Mouse (Mus musculus): ENCODE results near the gene Tdrd9.

Gene Tdrd9

DNA sequence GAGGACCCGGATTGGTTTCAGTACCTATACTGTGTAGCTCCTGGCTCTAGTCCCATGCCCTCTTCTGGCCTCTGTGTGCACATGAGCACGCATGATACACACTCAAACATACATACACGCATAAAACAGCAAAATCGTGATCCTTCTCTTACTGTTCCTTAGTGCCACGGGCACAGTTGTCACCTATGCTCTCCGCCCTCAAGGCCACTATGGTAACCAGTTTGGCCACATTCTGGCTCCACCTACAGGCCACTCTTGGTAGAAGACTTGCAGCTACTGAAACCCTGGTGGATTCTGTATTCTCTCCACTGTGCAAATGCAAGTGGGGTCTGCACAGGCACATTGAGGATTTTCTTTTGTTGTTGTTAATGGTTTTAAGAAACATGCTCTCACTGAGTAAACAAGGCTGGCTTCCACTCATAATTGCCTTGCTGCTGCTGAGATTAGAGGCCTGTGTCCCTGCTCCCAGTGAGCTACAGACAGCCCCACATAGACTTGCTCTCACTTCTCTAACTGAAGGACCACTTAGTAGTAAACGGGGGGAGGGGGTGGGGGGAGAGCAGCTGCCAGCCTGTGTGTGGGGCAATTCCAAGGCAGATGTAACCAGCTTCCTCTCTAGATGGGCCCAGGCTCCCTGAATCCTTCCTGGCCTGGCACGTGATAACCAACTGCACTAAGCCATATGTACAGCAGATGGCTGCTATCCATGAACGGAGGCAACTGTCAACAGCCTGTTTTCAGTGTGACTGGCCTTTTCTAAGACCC is 13.1 kb upstream of the Tdrd9 start:
- no peak for DNase-seq (ENCODE audit: low read depth, low spot score)

DNA sequence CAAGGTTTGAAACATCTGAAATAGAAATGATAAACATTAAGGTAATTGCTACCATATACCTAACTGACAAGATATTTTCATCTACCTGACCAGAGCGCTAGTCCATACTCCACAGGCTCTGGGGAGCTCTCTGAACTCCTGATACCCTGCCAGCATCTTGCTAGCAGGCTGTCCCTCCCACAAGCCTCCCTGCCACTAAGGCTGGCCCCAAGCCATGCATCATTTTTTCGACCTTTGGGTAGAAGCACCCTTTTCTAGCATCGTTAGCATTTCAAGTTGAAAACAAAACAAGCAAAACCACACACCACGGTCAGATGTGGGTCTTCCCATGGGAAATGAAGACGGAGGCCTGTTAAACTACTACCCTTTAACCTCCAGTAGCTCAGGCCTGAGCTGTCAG is 8.0 kb upstream of the Tdrd9 start:
- no peak for DNase-seq (ENCODE audit: low read depth, low spot score)

DNA sequence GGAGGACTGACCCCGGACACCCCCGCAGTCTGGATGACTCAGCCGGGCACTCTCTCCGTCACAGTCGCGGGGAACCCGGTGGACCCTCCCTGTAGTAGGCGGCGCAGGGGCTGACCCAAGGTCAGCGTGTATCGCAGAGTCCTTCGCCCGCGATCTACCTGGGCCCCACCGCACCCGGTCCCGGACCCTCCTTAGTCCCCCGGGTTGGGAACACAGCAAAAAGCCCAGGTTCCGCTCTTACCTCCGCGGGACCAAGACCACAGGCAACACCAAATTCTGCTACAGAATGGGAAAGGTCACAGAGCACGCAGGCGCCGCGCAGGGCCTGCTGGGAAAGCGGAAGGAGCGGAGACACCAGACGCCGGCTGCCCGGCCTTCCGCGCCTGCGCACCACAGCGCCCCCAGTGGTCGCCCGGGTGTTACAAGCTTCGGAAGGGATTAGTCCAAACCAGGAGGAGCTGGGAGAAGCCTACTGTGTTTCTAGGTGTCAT is 4.6 kb upstream of the Tdrd9 start, which contains the start of gene Atp5mpl:
TSS of gene Atp5mpl (minus strand) at position 295 of the 491 bp plus-strand sequence.
- DNase-seq (ENCODE audit: low read depth, low spot score): peak; percentile 93

DNA sequence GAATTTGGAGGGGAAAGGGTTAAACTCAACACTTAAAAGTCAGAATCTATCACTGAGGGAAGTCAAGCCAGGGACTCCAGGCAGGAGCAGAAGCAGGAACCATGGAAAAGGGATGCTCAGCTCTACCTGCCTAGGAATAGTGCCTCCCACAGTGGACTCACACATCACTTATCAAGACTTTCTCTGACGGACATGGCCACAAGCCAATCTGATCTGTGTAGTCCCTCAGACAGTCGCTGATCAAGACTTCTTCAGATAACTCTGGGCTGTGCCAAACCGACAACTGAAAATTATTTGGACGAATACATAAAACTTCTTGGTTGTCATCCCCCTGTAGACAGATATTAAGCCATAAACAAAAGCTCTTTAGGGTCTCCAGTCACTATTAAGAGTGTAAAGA is 1.3 kb upstream of the Tdrd9 start:
- DNase-seq (ENCODE audit: low read depth, low spot score): no peak

DNA sequence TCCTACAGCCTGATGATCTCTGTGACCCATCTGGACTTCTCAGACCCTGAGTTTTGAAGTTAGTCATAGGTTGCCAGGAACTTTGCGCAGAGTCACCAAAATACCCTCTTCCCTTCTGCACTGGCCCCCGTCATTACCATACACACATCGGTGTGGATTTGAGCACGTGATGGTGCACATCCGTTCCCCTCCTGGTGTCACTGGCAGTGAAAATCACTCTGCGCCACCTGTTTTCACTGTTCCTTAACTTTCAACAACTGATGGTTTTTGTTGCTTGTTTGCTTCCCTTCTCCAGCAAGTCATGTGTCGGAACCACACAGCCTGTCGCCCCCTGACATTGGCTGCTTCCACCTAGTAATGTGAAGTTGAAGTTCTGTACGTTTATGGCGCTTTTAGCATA is 1.1 kb downstream of the Tdrd9 start:
- DNase-seq (ENCODE audit: low read depth, low spot score): no peak

DNA sequence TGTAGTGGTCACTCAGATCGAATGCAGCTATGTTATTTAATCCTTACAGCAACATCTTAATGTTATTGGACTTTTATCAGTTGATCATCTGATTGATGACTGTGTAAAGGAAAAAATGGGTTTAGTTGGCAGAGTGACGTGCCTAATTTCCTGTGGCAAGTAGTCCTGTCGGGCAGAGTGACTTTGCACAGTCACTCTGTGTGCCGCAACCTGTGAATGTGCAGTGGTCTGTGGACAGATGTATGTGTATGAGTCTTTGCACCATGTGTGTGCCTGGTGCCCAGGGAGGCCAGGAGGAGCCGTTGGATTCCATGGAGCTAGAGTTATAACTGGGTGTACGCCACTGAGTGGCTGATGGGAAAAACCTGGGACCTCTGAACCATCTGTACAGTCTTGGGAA is 3.2 kb downstream of the Tdrd9 start:
- no peak for DNase-seq (ENCODE audit: low read depth, low spot score)

DNA sequence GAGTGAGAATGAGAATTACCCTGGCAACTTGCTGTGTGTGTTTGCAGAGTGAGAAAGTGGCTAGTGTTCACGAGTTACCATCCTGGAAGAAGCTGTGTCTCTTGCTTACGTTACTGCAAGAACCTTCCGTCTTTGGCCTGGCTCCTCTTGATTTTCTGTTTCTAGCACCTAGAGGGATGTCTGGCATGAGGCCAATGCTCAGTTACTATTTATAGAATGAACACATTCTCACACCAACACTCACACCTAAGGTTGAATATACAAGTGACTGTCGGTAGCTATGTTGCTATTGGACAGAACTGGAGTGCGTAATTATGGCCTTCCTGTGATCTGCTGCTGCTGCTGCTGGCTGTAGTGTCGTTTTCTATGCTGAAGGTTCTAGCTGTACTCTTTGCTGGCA is 5.8 kb downstream of the Tdrd9 start:
- no peak for DNase-seq (ENCODE audit: low read depth, low spot score)

DNA sequence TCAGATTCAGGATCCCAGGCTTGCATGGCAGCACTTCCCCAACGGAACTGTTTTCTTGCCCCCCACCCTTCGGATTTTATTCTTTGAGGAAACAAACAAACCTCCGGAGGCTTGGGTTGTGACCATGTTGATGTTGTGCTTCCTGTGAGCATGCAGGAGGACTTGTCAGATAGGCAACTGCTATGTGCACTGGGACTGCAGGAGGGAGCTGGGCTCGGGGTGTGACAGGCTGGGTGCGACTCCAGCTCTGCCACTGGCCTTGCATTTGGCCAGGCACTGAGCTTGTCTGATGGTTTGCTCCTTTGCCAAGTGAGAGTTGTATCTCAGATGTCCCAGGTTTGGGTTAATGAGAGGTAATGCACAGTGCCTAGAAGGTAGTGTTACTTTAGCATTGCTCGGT is 6.9 kb downstream of the Tdrd9 start:
- no peak for DNase-seq (ENCODE audit: low read depth, low spot score)

DNA sequence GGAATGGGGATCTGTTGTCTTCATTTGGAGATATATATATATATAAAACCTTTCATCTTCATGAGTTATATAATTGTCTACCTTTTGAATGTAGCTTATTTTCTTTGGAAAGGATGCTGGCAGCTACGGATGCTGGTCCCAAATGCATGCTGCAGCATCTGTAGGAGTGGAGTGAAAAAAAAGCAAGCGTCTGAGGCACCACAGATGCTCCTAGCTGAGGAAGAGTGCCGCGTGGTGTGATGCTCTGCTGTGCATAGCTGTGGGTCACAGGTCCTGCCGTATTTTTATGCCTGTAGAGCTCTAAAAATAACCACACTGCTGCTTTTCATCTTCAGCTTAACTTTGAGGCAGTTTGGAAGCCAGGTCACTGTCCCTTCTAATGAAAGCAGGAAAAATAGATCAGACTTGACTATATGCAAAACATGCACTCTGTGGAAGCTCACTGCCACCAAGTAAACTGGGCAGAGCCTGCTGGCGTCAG is 9.6 kb downstream of the Tdrd9 start, which contains the start of gene Rd3l:
TSS of gene Rd3l (minus strand) at position 431 of the 481 bp plus-strand sequence.
- no peak for DNase-seq (ENCODE audit: low read depth, low spot score)

DNA sequence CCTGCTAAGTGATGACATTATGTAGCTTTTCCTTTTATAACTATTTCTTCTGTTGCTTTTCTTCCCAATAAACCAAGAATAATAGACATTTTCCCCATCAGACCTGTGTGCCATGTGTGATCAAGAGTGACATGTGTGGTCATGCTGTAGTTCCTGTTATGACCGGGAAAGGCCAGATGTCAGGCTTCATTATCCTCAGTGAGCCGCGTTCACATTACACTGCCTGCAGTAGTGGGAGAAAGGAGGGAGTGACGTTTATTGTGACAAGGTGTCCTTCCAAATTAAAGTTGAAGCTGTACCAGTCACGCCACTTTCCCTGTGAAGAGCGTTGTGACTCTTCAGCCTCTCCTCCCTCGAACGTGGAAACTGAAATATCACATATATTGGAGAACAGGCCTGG is 10.5 kb downstream of the Tdrd9 start:
- DNase-seq (ENCODE audit: low read depth, low spot score): no peak

DNA sequence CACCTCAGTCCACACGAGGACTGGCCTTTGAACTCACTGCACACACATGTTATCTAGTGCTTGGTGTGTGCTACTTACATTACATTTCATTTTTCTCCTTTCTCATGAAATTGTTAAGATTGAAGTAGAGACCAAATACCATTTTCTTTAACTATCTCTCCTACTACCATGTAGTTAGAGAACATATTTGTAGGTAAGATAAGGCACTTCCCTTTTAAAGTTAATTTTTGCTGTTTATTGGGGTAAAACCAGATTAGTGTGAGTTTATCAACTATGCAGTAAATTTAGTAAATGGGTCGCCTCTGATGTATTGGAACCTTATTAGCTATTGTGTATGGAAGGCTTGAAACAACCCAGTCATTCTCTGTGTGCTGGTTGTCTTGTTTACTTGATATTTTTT is 11.8 kb downstream of the Tdrd9 start:
- no peak for DNase-seq (ENCODE audit: low read depth, low spot score)

DNA sequence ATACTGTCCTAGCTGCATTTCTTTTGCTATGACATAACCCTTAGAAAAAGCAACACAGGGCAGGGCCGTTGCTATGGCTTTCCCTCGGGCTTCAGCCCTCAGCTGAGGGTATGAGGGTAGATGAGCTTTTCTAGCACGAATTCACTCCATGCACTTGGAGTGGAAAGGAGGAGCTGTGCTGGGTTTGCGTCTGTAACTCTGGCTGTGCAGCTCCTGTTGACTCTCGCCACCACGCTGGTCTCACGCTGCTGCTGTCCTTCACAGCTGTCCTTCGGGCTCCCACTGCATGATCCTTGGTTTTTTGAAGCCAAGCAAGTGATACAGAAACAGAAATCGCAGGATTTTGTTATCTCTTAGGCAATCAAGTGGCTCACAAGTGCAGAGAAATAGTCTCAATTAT is 15.4 kb downstream of the Tdrd9 start:
- no peak for DNase-seq (ENCODE audit: low read depth, low spot score)

DNA sequence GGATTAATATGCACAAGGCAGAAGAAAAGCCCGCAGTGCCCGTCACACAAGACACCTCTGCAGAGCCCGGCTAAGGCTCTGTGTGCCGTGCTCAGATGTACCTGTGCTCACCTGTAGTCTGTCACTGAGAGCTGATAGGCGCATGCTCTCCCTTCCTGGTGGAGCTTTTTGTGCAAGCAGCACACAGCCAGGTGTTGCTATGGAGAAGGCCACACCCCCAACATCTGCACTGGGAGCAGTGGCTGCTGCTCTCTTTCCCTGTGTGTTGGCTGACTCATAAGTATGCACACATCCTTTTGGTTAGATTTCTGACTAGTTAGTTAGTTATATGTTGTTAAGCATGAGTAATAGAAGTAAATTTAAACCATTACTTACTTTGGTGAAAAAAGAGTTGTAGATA is 21.3 kb downstream of the Tdrd9 start:
- no peak for DNase-seq (ENCODE audit: low read depth, low spot score)

DNA sequence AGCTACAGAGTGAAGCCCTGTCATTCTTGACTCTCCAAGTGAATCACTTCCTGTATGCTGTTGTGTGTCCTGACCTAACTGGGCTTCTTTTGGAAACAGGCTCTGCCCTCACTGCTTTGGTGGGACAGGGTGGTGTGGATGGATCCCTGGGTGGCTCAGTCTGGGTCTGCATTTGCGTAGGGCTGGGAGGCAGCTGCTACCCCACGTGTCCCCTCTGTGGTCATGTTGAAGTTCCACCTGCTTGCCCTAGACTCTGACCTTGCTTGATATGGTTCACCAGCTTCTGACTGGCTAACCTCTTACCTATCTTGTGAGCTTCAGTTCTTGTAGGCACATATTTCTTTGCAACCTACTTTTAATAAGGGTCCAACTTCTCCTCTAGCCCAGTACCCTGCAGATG is 23.8 kb downstream of the Tdrd9 start:
- no peak for DNase-seq (ENCODE audit: low read depth, low spot score)

DNA sequence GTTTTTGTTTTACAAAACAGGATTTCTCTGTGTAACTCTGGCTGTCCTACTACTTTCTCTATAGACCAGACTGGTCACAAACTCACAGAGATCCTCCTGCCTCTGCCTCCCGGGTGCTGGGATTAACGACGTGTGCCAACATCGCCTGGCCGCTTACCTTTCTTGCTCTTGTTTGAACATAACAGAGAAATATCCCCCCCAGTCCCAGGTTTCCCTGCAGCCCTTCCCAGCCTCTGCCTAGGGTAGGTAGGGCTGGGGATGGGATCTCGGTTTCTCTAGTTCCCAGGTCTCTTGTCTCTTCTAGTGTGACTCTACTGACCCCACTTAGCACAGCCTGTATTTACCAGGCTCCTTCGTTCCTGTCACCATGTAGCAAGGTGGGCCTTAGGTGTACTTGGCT is 28.4 kb downstream of the Tdrd9 start:
- DNase-seq (ENCODE audit: low read depth, low spot score): no peak

DNA sequence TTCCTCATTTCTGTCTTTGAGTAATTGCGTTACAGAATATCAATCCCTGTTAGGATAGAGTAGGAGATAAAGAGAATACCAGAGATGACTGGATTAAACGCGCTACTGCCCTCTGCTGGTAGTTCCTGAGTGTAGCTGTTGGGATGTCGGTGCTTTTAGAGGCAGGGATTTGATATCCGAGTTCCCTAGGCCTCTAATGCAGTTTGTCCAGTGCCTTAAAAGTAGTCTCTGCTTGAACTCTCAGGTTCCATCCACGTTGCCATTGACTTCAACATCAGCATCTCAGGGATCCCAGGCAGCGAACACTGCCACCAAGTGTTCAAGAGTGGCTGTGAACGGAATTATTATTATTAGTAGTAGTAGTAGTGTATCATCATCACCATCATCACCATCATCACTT is 29.9 kb downstream of the Tdrd9 start:
- DNase-seq (ENCODE audit: low read depth, low spot score): peak; percentile 64

DNA sequence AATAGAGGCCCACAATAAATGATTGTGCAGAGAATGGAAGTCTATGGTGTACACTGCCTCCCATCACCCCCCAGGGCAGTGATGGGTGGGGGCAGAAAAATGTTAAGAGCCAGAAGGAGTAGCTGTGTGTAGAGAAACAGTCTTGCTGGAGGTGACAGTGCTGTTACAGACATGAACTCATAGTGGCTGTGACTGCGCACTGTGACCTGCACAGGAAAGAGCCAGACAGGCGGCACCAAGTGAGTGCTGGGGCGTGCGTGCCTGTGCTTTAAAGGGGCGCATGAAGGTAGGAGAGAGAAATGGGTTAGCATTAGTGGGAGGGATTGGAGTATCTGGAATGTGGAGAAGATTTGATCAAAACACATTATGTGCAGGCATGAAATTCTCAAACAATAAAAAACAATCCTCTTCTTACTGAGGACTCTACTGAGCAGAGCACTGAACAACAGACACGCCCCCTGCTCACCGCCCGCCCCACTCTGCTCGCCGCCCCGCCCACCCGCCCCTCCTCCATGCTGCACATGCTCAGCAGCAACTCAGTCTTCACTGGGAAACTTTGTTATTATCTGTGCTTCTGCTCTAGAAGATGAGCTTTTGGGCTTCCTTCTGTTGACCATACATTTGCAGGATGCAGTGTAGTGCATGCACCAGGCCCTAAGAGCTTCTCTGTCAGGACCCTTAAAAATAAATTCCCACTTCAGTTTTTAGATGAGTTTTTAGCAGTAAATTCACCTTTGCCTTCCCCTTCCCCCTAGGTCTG is 41.3 kb downstream of the Tdrd9 start:
- DNase-seq (ENCODE audit: low read depth, low spot score): no peak

DNA sequence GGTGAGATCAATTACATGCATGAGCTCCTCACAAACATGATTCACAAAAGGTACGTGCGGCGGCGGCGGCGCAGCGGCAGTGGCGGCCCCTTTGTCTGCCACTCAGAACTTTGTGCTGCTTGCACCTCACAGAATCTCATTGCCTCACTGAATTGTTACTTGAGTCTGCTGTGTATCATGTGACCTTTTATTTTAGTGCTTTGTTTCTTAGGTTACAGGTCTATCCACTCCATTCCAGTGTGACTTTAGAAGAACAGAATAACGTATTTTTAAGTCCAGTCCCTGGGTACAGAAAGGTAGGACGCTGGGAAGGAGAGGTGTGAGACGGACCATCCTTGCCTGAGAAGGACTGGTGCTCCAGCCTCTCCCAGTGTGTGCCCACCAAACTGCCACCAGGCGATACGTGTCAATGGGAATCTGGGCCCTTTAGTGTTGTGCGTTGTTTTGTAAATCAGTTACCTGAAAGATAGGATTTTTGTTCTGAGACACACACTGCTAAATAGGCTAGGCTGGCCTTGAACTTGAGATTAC is 42.0 kb downstream of the Tdrd9 start:
- no peak for DNase-seq (ENCODE audit: low read depth, low spot score)

DNA sequence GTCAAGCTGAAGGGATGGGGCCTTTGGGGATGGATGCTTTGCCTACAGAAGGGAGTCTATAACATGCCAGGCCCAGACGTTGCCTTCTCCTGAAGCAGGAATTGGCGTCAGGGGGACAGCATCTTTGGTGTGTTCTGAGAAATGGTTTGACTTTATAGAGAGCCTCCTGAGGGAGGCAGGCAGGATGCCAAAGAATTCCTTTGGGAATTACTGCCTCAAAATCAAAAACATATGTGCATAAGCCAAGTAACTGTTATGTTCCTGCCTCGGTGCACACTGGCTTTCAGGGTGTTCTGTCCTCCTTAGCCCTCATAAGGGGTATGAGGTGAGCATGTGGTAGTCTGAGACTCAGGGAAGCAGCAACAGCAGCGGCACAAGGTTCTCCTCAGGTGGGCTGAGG is 45.0 kb downstream of the Tdrd9 start:
- DNase-seq (ENCODE audit: low read depth, low spot score): no peak

DNA sequence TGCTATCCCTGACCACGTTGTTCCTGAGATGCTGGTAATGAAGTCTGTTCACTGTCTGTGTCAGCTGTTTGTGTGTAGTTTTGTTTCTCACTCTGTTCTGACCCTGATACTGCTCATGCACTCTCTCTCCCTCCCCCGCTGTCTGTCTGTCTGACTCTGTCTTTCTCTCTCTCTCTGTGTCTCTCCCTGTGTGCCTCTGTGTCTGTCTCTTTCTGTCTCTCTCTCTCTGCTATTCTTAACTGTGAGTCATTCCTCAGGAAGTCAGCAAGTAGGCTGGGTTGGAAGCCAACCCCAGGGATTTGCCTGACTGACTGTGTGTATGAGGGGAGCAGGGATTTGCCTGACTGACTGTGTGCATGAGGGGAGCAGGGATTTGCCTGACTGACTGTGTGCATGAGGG is 51.9 kb downstream of the Tdrd9 start:
- no peak for DNase-seq (ENCODE audit: low read depth, low spot score)

DNA sequence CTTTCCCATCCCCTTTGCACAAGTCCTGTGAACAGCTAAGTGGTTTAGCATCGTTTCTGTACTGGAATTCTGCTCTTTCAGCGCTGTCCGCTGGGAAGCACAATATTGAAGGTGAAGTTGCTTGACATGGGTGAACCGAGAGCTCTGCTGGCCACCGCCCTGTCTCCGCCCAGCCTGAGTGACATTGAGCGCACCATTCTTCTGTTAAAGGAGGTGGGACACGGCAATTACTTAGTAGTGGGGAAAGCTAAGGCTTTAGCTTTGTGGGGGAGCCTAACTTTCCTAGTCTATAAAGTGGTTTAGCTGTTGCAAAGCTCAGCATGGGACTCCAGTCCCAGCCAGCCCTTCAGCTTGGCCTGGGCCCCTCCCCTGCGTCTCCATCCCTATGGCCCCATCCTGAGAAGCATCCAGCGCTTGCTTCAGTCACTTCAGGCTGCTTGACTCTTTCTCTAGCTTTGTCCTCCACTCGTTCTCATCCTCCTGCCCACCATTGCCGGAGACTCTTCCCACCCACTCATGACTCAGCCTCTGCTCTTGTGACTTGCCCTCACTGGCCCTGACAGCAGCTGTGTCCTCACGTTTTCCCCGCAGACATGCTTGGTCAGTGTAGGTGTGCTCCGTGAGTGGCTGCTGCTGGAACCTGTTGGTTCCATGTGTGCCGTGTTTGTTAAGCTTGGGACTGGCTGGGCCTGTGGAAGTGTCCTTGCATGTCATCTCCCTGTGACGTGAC is 53.4 kb downstream of the Tdrd9 start:
- DNase-seq (ENCODE audit: low read depth, low spot score): no peak

DNA sequence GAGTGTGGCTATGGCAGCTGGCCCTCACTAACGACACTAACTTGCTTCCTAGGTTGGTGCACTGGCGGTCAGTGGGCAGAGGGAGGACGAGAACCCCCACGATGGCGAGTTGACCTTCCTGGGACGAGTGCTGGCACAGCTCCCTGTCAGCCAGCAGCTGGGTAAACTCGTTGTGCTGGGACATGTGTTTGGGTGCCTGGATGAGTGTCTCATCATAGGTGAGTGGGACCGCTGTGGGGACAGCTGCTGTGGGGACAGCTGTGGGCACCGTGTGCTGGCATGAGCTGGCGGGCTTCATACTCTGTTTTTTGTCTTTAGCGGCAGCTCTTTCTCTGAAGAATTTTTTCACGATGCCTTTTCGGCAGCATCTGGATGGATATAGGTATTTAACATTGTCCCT is 54.1 kb downstream of the Tdrd9 start:
- no peak for DNase-seq (ENCODE audit: low read depth, low spot score)

All from embryo, embryonic 11.5 days (tissue).